Mouse (Mus musculus) myocyte (in vitro differentiated cells): Measurements from ENCODE around the gene Fam210b. TPM values are rescaled to one million over a fixed set of nuclear protein-coding genes. Genes with fewer than 3 reads are reported as not detected.

Experiments used
- H3K27me3 ChIP-seq: one replicate; pipeline ENCODE4 v1.6.1; 2011; ENCODE audit not compliant: control insufficient read depth, insufficient read depth, insufficient read length
- H3K36me3 ChIP-seq: one replicate; pipeline ENCODE4 v1.6.1; 2011; ENCODE audit not compliant: control insufficient read depth, insufficient read depth
- H3K4me2 ChIP-seq: one replicate; pipeline ENCODE4 v1.6.1; 2011; ENCODE audit warnings: low read depth, control low read depth
- H3K4me3 ChIP-seq: one replicate; pipeline ENCODE4 v1.5.1; 2011; ENCODE audit warnings: mild to moderate bottlenecking, control low read depth, moderate library complexity
- H3K79me2 ChIP-seq: one replicate; pipeline ENCODE4 v1.6.1; 2011; ENCODE audit not compliant: control insufficient read depth, insufficient read depth
- H3ac ChIP-seq: one replicate; pipeline ENCODE4 v1.6.1; 2011; ENCODE audit not compliant: control insufficient read depth, insufficient read length
- CEBPB ChIP-seq: IDR thresholded peaks from 2 replicates; pipeline ENCODE4 v1.6.1; 2011; ENCODE audit warnings: mild to moderate bottlenecking, moderate library complexity; ENCODE audit not compliant: poor library complexity, insufficient read depth, severe bottlenecking
- MYOD1 ChIP-seq, 3 experiments: IDR thresholded peaks; one replicate each; pipeline ENCODE4 v1.6.1; 2011; ENCODE audit warnings: control low read depth in 2 of 3, low read depth in 2 of 3, mild to moderate bottlenecking in 2 of 3, moderate library complexity in 1 of 3; ENCODE audit not compliant: insufficient read length in 2 of 3, control insufficient read depth in 1 of 3
- MYOG ChIP-seq, 3 experiments: IDR thresholded peaks; one replicate each; pipeline ENCODE4 v1.6.1; 2011; ENCODE audit warnings: control low read depth in 2 of 3, low read depth in 2 of 3, mild to moderate bottlenecking in 2 of 3; ENCODE audit not compliant: insufficient read length in 2 of 3, control insufficient read depth in 1 of 3, insufficient read depth in 1 of 3
- POLR2AphosphoS2 ChIP-seq: IDR thresholded peaks from one replicate; pipeline ENCODE4 v1.6.1; 2011; ENCODE audit warnings: low read depth, control low read depth; ENCODE audit not compliant: insufficient read length
- REST ChIP-seq: IDR thresholded peaks from one replicate; pipeline ENCODE4 v1.6.1; 2011; ENCODE audit warnings: mild to moderate bottlenecking, control low read depth, moderate library complexity; ENCODE audit not compliant: insufficient read depth, insufficient read length
- SRF ChIP-seq: IDR thresholded peaks from one replicate; pipeline ENCODE4 v1.6.1; 2011; ENCODE audit warnings: low read depth; ENCODE audit not compliant: control insufficient read depth, insufficient read length
- TCF12 ChIP-seq: IDR thresholded peaks from one replicate; pipeline ENCODE4 v1.6.1; 2011; ENCODE audit warnings: mild to moderate bottlenecking, control low read depth; ENCODE audit not compliant: poor library complexity, insufficient read depth, severe bottlenecking
- TCF3 ChIP-seq: IDR thresholded peaks from one replicate; pipeline ENCODE4 v1.6.1; 2011; ENCODE audit warnings: low read depth, control low read depth; ENCODE audit not compliant: insufficient read length
- USF1 ChIP-seq: IDR thresholded peaks from one replicate; pipeline ENCODE4 v1.6.1; 2011; ENCODE audit warnings: low read depth, mild to moderate bottlenecking, control low read depth, moderate library complexity
- polyA plus RNA-seq: library from polyadenylated mRNA; unstranded; fragments of >200 nt; fragmentation: generic; extraction: Trizol; gene quantifications from one replicate; pipeline ENCODE4 v1.2.1, GENCODE M21; 2012; ENCODE audit warnings: missing spikeins

The Fam210b gene
- polyA plus RNA-seq, 1 experiment: 3.9 TPM

- no peaks in the 10 kb centered on the region for H3K79me2 ChIP-seq
- peaks cover 4% of the 10 kb centered on the region for H3K27me3 ChIP-seq
- no peaks in the 10 kb centered on the region for H3K36me3 ChIP-seq
- TF ChIP-seq MYOG (IDR thresholded peaks at IDR 0.05; ENCODE audit: control insufficient read depth in 1 of 3, insufficient read depth in 1 of 3, insufficient read length in 2 of 3, low read depth in 2 of 3): no peak
- TF ChIP-seq TCF12: no peak
- no peak for TF ChIP-seq TCF3
- no peak for TF ChIP-seq POLR2AphosphoS2
- TF ChIP-seq SRF: no peak
- no peak for TF ChIP-seq MYOD1 (IDR thresholded peaks at IDR 0.05; ENCODE audit: control insufficient read depth in 1 of 3, insufficient read length in 2 of 3, low read depth in 2 of 3)
- TF ChIP-seq USF1: no peak
- TF ChIP-seq REST: no peak
- TF ChIP-seq CEBPB: no peak
- no peak overlapping the region for H3K4me3 ChIP-seq
- no peak overlapping the region for H3K4me2 ChIP-seq
- no peak overlapping the region for H3ac ChIP-seq
Observed at GRCm38 (mm10) chr2:172405011-172405410, 59.6 kb downstream of the Fam210b start.

Other genes starting within 250 kb of the Fam210b start
- not detected for gene Mc3r, start 97.1 kb upstream of the Fam210b start, polyA plus RNA-seq
- gene Aurka, start 25.0 kb downstream of the Fam210b start, polyA plus RNA-seq: 46.9 TPM
- 28.3 TPM for gene Cstf1, start 25.1 kb downstream of the Fam210b start, polyA plus RNA-seq
- 0.24 TPM for gene Cass4, start 48.2 kb downstream of the Fam210b start, polyA plus RNA-seq
- 49.8 TPM for gene Rtf2, start 95.0 kb downstream of the Fam210b start, polyA plus RNA-seq
- 0.17 TPM for gene Gcnt7, start 113.0 kb downstream of the Fam210b start, polyA plus RNA-seq
- gene Fam209, start 127.0 kb downstream of the Fam210b start, polyA plus RNA-seq: 0.08 TPM
- not detected for gene Tfap2c, start 204.0 kb downstream of the Fam210b start, polyA plus RNA-seq